Mouse (Mus musculus) lung, embryonic 14.5 days (tissue): ENCODE results near the gene Srd5a1. TPM values are rescaled to one million over a fixed set of nuclear protein-coding genes. Genes with fewer than 3 reads are reported as not detected.
"Not testable (repeated sequence)": the region's sequence is repeated elsewhere in the genome, so short reads cannot be mapped to it uniquely, and the experiment has no call there.

Experiments
- ATAC-seq: fragments of 200-750 bp; cut with Nextera tagmentation; 2 replicates; pipeline ENCODE4 v1.8.0; 2017; ENCODE audit warnings: mild to moderate bottlenecking, moderate TSS enrichment, moderate library complexity; ENCODE audit not compliant: insufficient read depth
- DNase-seq: peaks from one replicate; pipeline ENCODE4 v3.0.0-alpha.2; 2015
- H3K27ac ChIP-seq: fragments of 300-500 bp; sonication (generic); 2 replicates; pipeline ENCODE4 v1.5.1; 2014; ENCODE audit warnings: low read depth, mild to moderate bottlenecking, moderate library complexity
- H3K27me3 ChIP-seq: fragments of 300-500 bp; sonication (generic); 2 replicates; pipeline ENCODE4 v1.6.1; 2014; ENCODE audit warnings: low read length, control low read depth; ENCODE audit not compliant: insufficient read depth
- H3K36me3 ChIP-seq: fragments of 300-500 bp; sonication (generic); 2 replicates; pipeline ENCODE4 v1.6.1; 2014; ENCODE audit warnings: control low read depth; ENCODE audit not compliant: insufficient read depth
- H3K4me1 ChIP-seq: fragments of 300-500 bp; sonication (generic); 2 replicates; pipeline ENCODE4 v1.6.1; 2014; ENCODE audit warnings: antibody characterized with exemption, control low read depth; ENCODE audit not compliant: insufficient read depth
- H3K4me2 ChIP-seq: fragments of 300-500 bp; sonication (generic); 2 replicates; pipeline ENCODE4 v1.6.1; 2014; ENCODE audit warnings: mild to moderate bottlenecking
- H3K4me3 ChIP-seq: fragments of 300-500 bp; sonication (generic); 2 replicates; pipeline ENCODE4 v1.5.1; 2014; ENCODE audit warnings: low read depth, low read length
- H3K9ac ChIP-seq: fragments of 300-500 bp; sonication (generic); 2 replicates; pipeline ENCODE4 v1.6.1; 2014
- H3K9me3 ChIP-seq: fragments of 300-500 bp; sonication (generic); 2 replicates; pipeline ENCODE4 v1.6.1; 2016; ENCODE audit warnings: low read depth, low read length, control low read depth
- CTCF ChIP-seq: IDR thresholded peaks from 2 replicates; pipeline ENCODE4 v1.5.1; 2016; ENCODE audit warnings: antibody characterized with exemption, low read depth
- WGBS: fragments of 180-500 bp; shearing (Covaris S2); extraction: QIAGEN DNeasy Blood & Tissue Kit; methylation state at CpG from one replicate; pipeline ENCODE4 v1.1.7; 2014; 5-methylcytosine and 5-hydroxymethylcytosine counted together
- polyA plus RNA-seq: library from polyadenylated mRNA; unstranded; fragments of >200 nt; fragmentation: Nextera tagmentation; extraction: Ambion mirVana; gene quantifications from 2 replicates; pipeline ENCODE4 v1.2.1, GENCODE M21; 2014

The Srd5a1 gene
- polyA plus RNA-seq, 1 experiment from 2014 or later: 29.2 TPM

- Histone ChIP-seq H3K27ac (no peak overlapping the region), H3K27me3 (no peaks in the 10 kb centered on the region), H3K9ac (no peak overlapping the region), H3K9me3 (no peaks in the 10 kb centered on the region), H3K36me3 (no peaks in the 10 kb centered on the region), H3K4me3 (no peak overlapping the region), H3K4me1 (no peaks in the 10 kb centered on the region), H3K4me2 (no peak overlapping the region)
- TF ChIP-seq CTCF: no peak
- no peak for DNase-seq
- WGBS: 86% methylated on average over 5 of the region's 5 CpGs
- no peak for ATAC-seq
These were observed 9.9 kb downstream of the Srd5a1 start for GRCm38 (mm10) chr13:69601321-69601720.

GRCm38 (mm10) chr13:69600863-69601262 is 10.4 kb downstream of the Srd5a1 start:
- 88% methylated on average over 5 of the region's 5 CpGs for WGBS

GRCm38 (mm10) chr13:69598867-69599266 is 12.4 kb downstream of the Srd5a1 start:
- 60% methylated on average over 10 of the region's 10 CpGs for WGBS
- no peak overlapping the region for H3K27ac ChIP-seq
- H3K4me2 ChIP-seq: no peak overlapping the region
- H3K9ac ChIP-seq: no peak overlapping the region
- no peaks in the 10 kb centered on the region for H3K36me3 ChIP-seq
- no peaks in the 10 kb centered on the region for H3K9me3 ChIP-seq
- H3K27me3 ChIP-seq: no peaks in the 10 kb centered on the region
- DNase-seq (no peak), ATAC-seq (no peak)
- no peak overlapping the region for H3K4me3 ChIP-seq
- no peak for TF ChIP-seq CTCF
- no peaks in the 10 kb centered on the region for H3K4me1 ChIP-seq

More at GRCm38 (mm10) chr13:69600863-69601262, 10.4 kb downstream of the Srd5a1 start:
- H3K27ac ChIP-seq, ATAC-seq, H3K36me3 ChIP-seq, H3K27me3 ChIP-seq, H3K4me2 ChIP-seq, H3K4me3 ChIP-seq, H3K4me1 ChIP-seq, DNase-seq, H3K9ac ChIP-seq, H3K9me3 ChIP-seq: not testable (repeated sequence)

- H3K4me3 ChIP-seq: no peak overlapping the region
- no peaks in the 10 kb centered on the region for H3K9me3 ChIP-seq
- H3K9ac ChIP-seq: no peak overlapping the region
- ATAC-seq (no peak), DNase-seq (no peak)
- H3K27ac ChIP-seq: no peak overlapping the region
- H3K4me1 ChIP-seq: no peaks in the 10 kb centered on the region
- TF ChIP-seq CTCF: no peak
- no peaks in the 10 kb centered on the region for H3K27me3 ChIP-seq
- 90% methylated on average over 2 of the region's 2 CpGs for WGBS
- no peaks in the 10 kb centered on the region for H3K36me3 ChIP-seq
- no peak overlapping the region for H3K4me2 ChIP-seq
These were observed 14.7 kb downstream of the Srd5a1 start for GRCm38 (mm10) chr13:69596515-69596914.

- H3K9ac ChIP-seq: no peak overlapping the region
- ATAC-seq (no peak), DNase-seq (no peak)
- H3K36me3 ChIP-seq: no peaks in the 10 kb centered on the region
- TF ChIP-seq CTCF: no peak
- H3K4me3 ChIP-seq: no peak overlapping the region
- WGBS: 83% methylated on average over 6 of the region's 6 CpGs
- no peak overlapping the region for H3K4me2 ChIP-seq
- no peak overlapping the region for H3K27ac ChIP-seq
- H3K9me3 ChIP-seq: no peaks in the 10 kb centered on the region
- H3K27me3 ChIP-seq: no peaks in the 10 kb centered on the region
- no peaks in the 10 kb centered on the region for H3K4me1 ChIP-seq
These were observed 15.3 kb downstream of the Srd5a1 start for GRCm38 (mm10) chr13:69595911-69596310.

- Histone ChIP-seq H3K9me3 (no peaks in the 10 kb centered on the region), H3K9ac (no peak overlapping the region), H3K4me3 (no peak overlapping the region), H3K27me3 (no peaks in the 10 kb centered on the region), H3K4me2 (no peak overlapping the region), H3K4me1 (no peaks in the 10 kb centered on the region), H3K27ac (no peak overlapping the region), H3K36me3 (no peaks in the 10 kb centered on the region)
- TF ChIP-seq CTCF: no peak
- WGBS: 75% methylated on average over 7 of the region's 7 CpGs
- no peak for ATAC-seq
- DNase-seq: no peak
These were observed 16.5 kb downstream of the Srd5a1 start for GRCm38 (mm10) chr13:69594577-69595256.

GRCm38 (mm10) chr13:69593453-69593852 is 17.8 kb downstream of the Srd5a1 start:
- no peaks in the 10 kb centered on the region for H3K4me1 ChIP-seq
- no peaks in the 10 kb centered on the region for H3K27me3 ChIP-seq
- H3K9me3 ChIP-seq: no peaks in the 10 kb centered on the region
- no peak overlapping the region for H3K4me3 ChIP-seq
- DNase-seq (no peak), ATAC-seq (no peak)
- H3K9ac ChIP-seq: no peak overlapping the region
- no peak overlapping the region for H3K27ac ChIP-seq
- no peak overlapping the region for H3K4me2 ChIP-seq
- WGBS: 49% methylated on average over 8 of the region's 8 CpGs
- no peaks in the 10 kb centered on the region for H3K36me3 ChIP-seq
- no peak for TF ChIP-seq CTCF
